Mouse (Mus musculus) heart, embryonic 12.5 days (tissue): ENCODE results near the gene Zcchc7. TPM values are rescaled to one million over a fixed set of nuclear protein-coding genes. Genes with fewer than 3 reads are reported as not detected.

Source experiments
- ATAC-seq: fragments of 200-750 bp; cut with Nextera tagmentation; 2 replicates; pipeline ENCODE4 v1.8.0; 2017; ENCODE audit warnings: moderate TSS enrichment, moderate library complexity; ENCODE audit not compliant: insufficient number of reproducible peaks, low FRiP score
- H3K27ac ChIP-seq: fragments of 300-500 bp; sonication (generic); 2 replicates; pipeline ENCODE4 v1.5.1; 2016; ENCODE audit warnings: mild to moderate bottlenecking, moderate library complexity; ENCODE audit not compliant: poor library complexity, severe bottlenecking
- H3K27me3 ChIP-seq: fragments of 300-500 bp; sonication (generic); replicated peaks from 2 replicates; pipeline ENCODE4 v1.6.1; 2016; ENCODE audit warnings: mild to moderate bottlenecking, moderate library complexity
- H3K36me3 ChIP-seq: fragments of 300-500 bp; sonication (generic); 2 replicates; pipeline ENCODE4 v1.6.1; 2016; ENCODE audit warnings: mild to moderate bottlenecking, moderate library complexity
- H3K4me1 ChIP-seq: fragments of 300-500 bp; sonication (generic); replicated peaks from 2 replicates; pipeline ENCODE4 v1.6.1; 2016; ENCODE audit warnings: mild to moderate bottlenecking
- H3K4me2 ChIP-seq: fragments of 300-500 bp; sonication (generic); 2 replicates; pipeline ENCODE4 v1.6.1; 2016; ENCODE audit warnings: mild to moderate bottlenecking, moderate library complexity
- H3K4me3 ChIP-seq: fragments of 300-500 bp; sonication (generic); 2 replicates; pipeline ENCODE4 v1.5.1; 2016; ENCODE audit warnings: mild to moderate bottlenecking
- H3K9ac ChIP-seq: fragments of 300-500 bp; sonication (generic); 2 replicates; pipeline ENCODE4 v1.6.1; 2016; ENCODE audit warnings: mild to moderate bottlenecking, moderate library complexity
- H3K9me3 ChIP-seq: fragments of 300-500 bp; sonication (generic); replicated peaks from 2 replicates; pipeline ENCODE4 v1.6.1; 2016; ENCODE audit warnings: mild to moderate bottlenecking, moderate library complexity
- WGBS: fragments of 180-500 bp; shearing (Covaris S2); methylation state at CpG from one replicate; pipeline ENCODE4 v1.1.7; 2016; 5-methylcytosine and 5-hydroxymethylcytosine counted together
- polyA plus RNA-seq: library from polyadenylated mRNA; unstranded; fragments of >200 nt; fragmentation: Nextera tagmentation; extraction: Ambion mirVana; gene quantifications from 2 replicates; pipeline ENCODE4 v1.2.1, GENCODE M21; 2016

The Zcchc7 gene
- polyA plus RNA-seq, 1 experiment from 2014 or later = 22.0 TPM

- WGBS = 81% methylated on average over 8 of the region's 8 CpGs
- Histone ChIP-seq H3K4me1 (no peaks in the 10 kb centered on the region), H3K4me3 (no peak overlapping the region), H3K27me3 (no peaks in the 10 kb centered on the region; the same call in 1 of the 2 replicates), H3K4me2 (no peak overlapping the region), H3K27ac (no peak overlapping the region), H3K9ac (no peak overlapping the region), H3K36me3 (no peaks in the 10 kb centered on the region), H3K9me3 (no peaks in the 10 kb centered on the region)
- ATAC-seq = no peak; the same call in 1 of the 2 replicates
Measured at GRCm38 (mm10) chr4:44967402-44967801, 211.7 kb downstream of the Zcchc7 start.

GRCm38 (mm10) chr4:44970056-44970455 lies 214.4 kb downstream of the Zcchc7 start:
- Histone ChIP-seq H3K27ac (no peak overlapping the region), H3K4me1 (peaks cover 9% of the 10 kb centered on the region), H3K9me3 (no peaks in the 10 kb centered on the region), H3K27me3 (no peaks in the 10 kb centered on the region; the same call in 1 of the 2 replicates), H3K4me2 (no peak overlapping the region), H3K4me3 (no peak overlapping the region), H3K9ac (no peak overlapping the region), H3K36me3 (no peaks in the 10 kb centered on the region)
- ATAC-seq = no peak
- 82% methylated on average over 7 of the region's 7 CpGs for WGBS

GRCm38 (mm10) chr4:44970612-44971110 lies 215.0 kb downstream of the Zcchc7 start:
- no peak overlapping the region for H3K9ac ChIP-seq
- H3K27me3 ChIP-seq = no peaks in the 10 kb centered on the region; the same call in 1 of the 2 replicates
- H3K27ac ChIP-seq = no peak overlapping the region
- 20% methylated on average over 10 of the region's 10 CpGs for WGBS
- H3K36me3 ChIP-seq = no peaks in the 10 kb centered on the region
- no peaks in the 10 kb centered on the region for H3K9me3 ChIP-seq
- H3K4me1 ChIP-seq = peaks cover 9% of the 10 kb centered on the region
- no peak overlapping the region for H3K4me2 ChIP-seq
- ATAC-seq = no peak
- H3K4me3 ChIP-seq = no peak overlapping the region

DNA sequence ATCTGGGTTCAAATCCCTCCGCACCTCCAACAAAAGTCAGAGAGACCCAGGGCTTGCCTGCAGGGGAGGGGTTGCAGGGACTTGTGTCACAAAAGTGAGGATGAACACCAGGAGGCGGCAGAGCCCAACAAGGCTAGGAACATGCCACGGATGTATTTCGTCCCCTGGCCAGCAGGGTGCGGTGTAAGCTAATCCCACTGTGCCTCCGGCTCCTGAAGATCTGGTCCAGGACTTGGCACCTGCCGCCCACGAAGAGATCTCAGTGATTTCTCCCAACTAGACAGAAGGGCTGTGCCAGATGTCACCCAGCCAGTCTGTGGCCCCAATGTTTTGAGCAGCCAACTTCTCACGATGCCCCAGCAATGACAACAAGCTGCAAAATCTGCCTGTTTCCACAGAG lies 217.8 kb downstream of the Zcchc7 start:
- H3K9ac ChIP-seq = 0 out of 2 replicates have a peak overlapping the region, but pooled peaks have one; percentile 32
- no peaks in the 10 kb centered on the region for H3K9me3 ChIP-seq
- peak overlapping the region; percentile 66 for H3K4me2 ChIP-seq
- H3K27me3 ChIP-seq = no peaks in the 10 kb centered on the region
- H3K4me3 ChIP-seq = peak overlapping the region; percentile 30
- peak; percentile 60; the same call in 1 of the 2 replicates for ATAC-seq
- H3K27ac ChIP-seq = no peak overlapping the region
- H3K36me3 ChIP-seq = no peaks in the 10 kb centered on the region
- 11% methylated on average over 9 of the region's 9 CpGs for WGBS
- H3K4me1 ChIP-seq = peaks cover 9% of the 10 kb centered on the region

DNA sequence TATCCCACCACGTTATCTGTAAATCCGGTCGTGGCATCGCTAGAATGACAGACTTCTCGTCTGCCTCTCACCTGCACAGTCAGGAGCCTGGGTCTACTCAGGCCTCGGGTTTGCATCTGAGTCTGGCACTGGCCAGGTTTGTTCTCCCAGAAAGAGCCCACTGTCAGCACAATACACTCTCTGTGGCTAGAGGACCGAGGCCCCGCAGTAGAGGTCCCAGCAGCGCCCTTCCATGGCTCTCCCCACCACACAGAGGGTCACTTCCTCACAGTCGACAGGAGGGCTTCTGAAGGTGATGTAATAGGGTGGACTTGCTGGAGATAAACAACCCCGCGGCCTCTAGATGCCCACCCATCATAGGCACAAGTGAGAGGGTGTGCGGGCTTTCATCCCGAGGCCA lies 218.2 kb downstream of the Zcchc7 start:
- Histone ChIP-seq H3K9me3 (no peaks in the 10 kb centered on the region), H3K4me2 (peak overlapping the region; percentile 66), H3K9ac (0 out of 2 replicates have a peak overlapping the region, but pooled peaks have one; percentile 32), H3K27me3 (no peaks in the 10 kb centered on the region), H3K4me3 (peak overlapping the region; percentile 30), H3K36me3 (no peaks in the 10 kb centered on the region), H3K27ac (no peak overlapping the region), H3K4me1 (peaks cover 9% of the 10 kb centered on the region)
- WGBS = 44% methylated on average over 14 of the region's 14 CpGs
- peak; percentile 46; the same call in 1 of the 2 replicates for ATAC-seq

DNA sequence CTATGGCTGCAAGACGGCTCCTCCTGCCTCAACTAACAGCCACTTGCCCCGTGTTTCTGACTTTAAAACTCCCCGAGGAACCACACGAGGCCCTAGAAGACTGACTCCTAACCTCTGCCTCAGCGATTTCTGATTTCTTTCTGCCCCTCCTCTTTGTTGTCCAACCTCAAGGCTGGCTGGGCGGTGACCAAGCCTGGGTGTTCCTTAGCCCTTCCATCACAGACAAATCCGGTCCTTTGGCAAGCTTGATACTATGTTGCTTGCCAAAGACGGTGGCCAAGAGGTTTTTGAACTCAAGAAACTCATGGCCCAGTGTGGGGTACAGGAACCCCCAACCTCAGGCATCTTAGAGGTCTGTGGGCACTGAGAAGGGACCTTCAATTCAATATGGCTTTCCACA lies 218.7 kb downstream of the Zcchc7 start:
- Histone ChIP-seq H3K4me2 (no peak overlapping the region; the same call in 1 of the 2 replicates), H3K4me1 (peaks cover 9% of the 10 kb centered on the region), H3K9me3 (no peaks in the 10 kb centered on the region), H3K27ac (no peak overlapping the region), H3K4me3 (no peak overlapping the region), H3K36me3 (no peaks in the 10 kb centered on the region), H3K27me3 (no peaks in the 10 kb centered on the region), H3K9ac (no peak overlapping the region)
- ATAC-seq = no peak
- 78% methylated on average over 8 of the region's 8 CpGs for WGBS

DNA sequence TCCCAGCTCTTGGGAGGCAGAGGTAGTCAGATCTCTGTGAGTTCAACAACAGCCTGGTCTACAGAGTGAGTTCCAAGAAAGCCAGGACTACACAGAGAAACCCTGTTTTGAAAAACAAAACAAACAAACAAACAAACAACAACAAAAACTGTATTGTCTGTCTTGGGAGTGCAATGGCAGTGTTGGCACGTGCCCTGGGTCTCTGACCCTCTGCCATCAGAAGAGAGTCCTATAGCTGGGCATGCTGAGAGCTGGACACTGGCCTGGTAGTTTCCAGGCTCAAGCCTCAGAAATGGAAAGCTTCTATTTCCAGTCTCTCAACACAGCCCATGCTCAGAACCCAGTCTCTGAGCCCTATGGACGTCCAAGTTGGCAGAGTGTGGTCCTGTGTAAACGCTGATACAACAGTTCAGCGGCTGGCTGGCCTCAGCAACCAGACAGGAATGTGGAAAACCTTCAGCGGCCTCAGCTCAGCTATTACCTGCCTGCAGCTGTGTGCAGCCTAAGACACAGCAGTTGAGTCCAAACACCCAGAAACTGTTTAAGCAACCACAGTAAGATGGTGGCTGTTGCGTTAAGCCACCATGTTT lies 220.4 kb downstream of the Zcchc7 start:
- Histone ChIP-seq H3K9ac (no peak overlapping the region), H3K4me2 (no peak overlapping the region), H3K4me1 (peaks cover 21% of the 10 kb centered on the region), H3K36me3 (no peaks in the 10 kb centered on the region), H3K27me3 (no peaks in the 10 kb centered on the region), H3K4me3 (no peak overlapping the region), H3K27ac (no peak overlapping the region), H3K9me3 (no peaks in the 10 kb centered on the region)
- 70% methylated on average over 6 of the region's 6 CpGs for WGBS
- no peak for ATAC-seq

- Histone ChIP-seq H3K27me3 (no peaks in the 10 kb centered on the region), H3K9ac (no peak overlapping the region), H3K27ac (no peak overlapping the region), H3K36me3 (no peaks in the 10 kb centered on the region), H3K4me3 (no peak overlapping the region), H3K4me1 (peaks cover 21% of the 10 kb centered on the region), H3K4me2 (no peak overlapping the region), H3K9me3 (no peaks in the 10 kb centered on the region)
- WGBS = 78% methylated on average over 10 of the region's 10 CpGs
- ATAC-seq = no peak
Measured at GRCm38 (mm10) chr4:44976921-44977710, 221.4 kb downstream of the Zcchc7 start.

- Histone ChIP-seq H3K36me3 (no peaks in the 10 kb centered on the region), H3K9ac (no peak overlapping the region), H3K4me3 (no peak overlapping the region), H3K27ac (no peak overlapping the region), H3K4me1 (peaks cover 31% of the 10 kb centered on the region), H3K27me3 (no peaks in the 10 kb centered on the region), H3K4me2 (no peak overlapping the region), H3K9me3 (no peaks in the 10 kb centered on the region)
- 79% methylated on average over 5 of the region's 5 CpGs for WGBS
- no peak for ATAC-seq
Measured at GRCm38 (mm10) chr4:44978175-44978574, 222.5 kb downstream of the Zcchc7 start.

- peaks cover 12% of the 10 kb centered on the region for H3K36me3 ChIP-seq
Measured at GRCm38 (mm10) chr4:44979794-44980338, 224.2 kb downstream of the Zcchc7 start.

More at GRCm38 (mm10) chr4:44979794-44980338, 224.2 kb downstream of the Zcchc7 start:
- Histone ChIP-seq H3K4me3 (no peak overlapping the region), H3K4me2 (no peak overlapping the region), H3K27ac (no peak overlapping the region), H3K27me3 (no peaks in the 10 kb centered on the region), H3K9me3 (no peaks in the 10 kb centered on the region), H3K9ac (no peak overlapping the region), H3K4me1 (peaks cover 30% of the 10 kb centered on the region)
- WGBS = 72% methylated on average over 7 of the region's 7 CpGs
- ATAC-seq = no peak
